Mouse (Mus musculus) midbrain, embryonic 11.5 days (tissue): ENCODE data around the gene Cox7b. TPM values are rescaled to one million over a fixed set of nuclear protein-coding genes. Genes with fewer than 3 reads are reported as not detected.

ENCODE experiments used
- ATAC-seq: fragments of 200-750 bp; cut with Nextera tagmentation; 2 replicates; pipeline ENCODE4 v1.8.0; 2017; ENCODE audit warnings: moderate TSS enrichment, moderate library complexity; ENCODE audit not compliant: low FRiP score
- DNase-seq: peaks from one replicate; pipeline ENCODE4 v3.0.0; 2015; ENCODE audit warnings: low spot score; ENCODE audit errors: missing footprints
- H3K27ac ChIP-seq: fragments of 300-500 bp; sonication (generic); 2 replicates; pipeline ENCODE4 v1.5.1; 2014; ENCODE audit warnings: low read depth, low read length
- H3K27me3 ChIP-seq: fragments of 300-500 bp; sonication (generic); 2 replicates; pipeline ENCODE4 v1.6.1; 2014; ENCODE audit warnings: mild to moderate bottlenecking, low read length, moderate library complexity, mixed read lengths; ENCODE audit not compliant: control insufficient read depth, insufficient read depth
- H3K36me3 ChIP-seq: fragments of 300-500 bp; sonication (generic); 2 replicates; pipeline ENCODE4 v1.6.1; 2014; ENCODE audit warnings: mild to moderate bottlenecking, low read length, moderate library complexity, mixed read lengths; ENCODE audit not compliant: control insufficient read depth, insufficient read depth
- H3K4me1 ChIP-seq: fragments of 300-500 bp; sonication (generic); 2 replicates; pipeline ENCODE4 v1.6.1; 2014; ENCODE audit warnings: low read length; ENCODE audit not compliant: control insufficient read depth, insufficient read depth
- H3K4me2 ChIP-seq: fragments of 300-500 bp; sonication (generic); 2 replicates; pipeline ENCODE4 v1.6.1; 2014; ENCODE audit warnings: mild to moderate bottlenecking, moderate library complexity
- H3K4me3 ChIP-seq: fragments of 300-500 bp; sonication (generic); 2 replicates; pipeline ENCODE4 v1.5.1; 2014; ENCODE audit warnings: low read depth, low read length
- H3K9ac ChIP-seq: fragments of 300-500 bp; sonication (generic); 2 replicates; pipeline ENCODE4 v1.6.1; 2014; ENCODE audit warnings: low read length
- H3K9me3 ChIP-seq: fragments of 300-500 bp; sonication (generic); 2 replicates; pipeline ENCODE4 v1.6.1; 2016; ENCODE audit warnings: low read length; ENCODE audit not compliant: control insufficient read depth
- WGBS: fragments of 180-500 bp; shearing (Covaris S2); extraction: QIAGEN DNeasy Blood & Tissue Kit; methylation state at CpG from one replicate; pipeline ENCODE4 v1.1.7; 2014; 5-methylcytosine and 5-hydroxymethylcytosine counted together
- polyA plus RNA-seq: library from polyadenylated mRNA; unstranded; fragments of >200 nt; fragmentation: Nextera tagmentation; extraction: Ambion mirVana; gene quantifications from 2 replicates; pipeline ENCODE4 v1.2.1, GENCODE M21; 2014

The Cox7b gene
- polyA plus RNA-seq, 1 experiment from 2014 or later: 319 TPM

GRCm38 (mm10) chrX:106045928-106046327 is 30.4 kb downstream of the Cox7b start:
- no peaks in the 10 kb centered on the region for H3K9me3 ChIP-seq
- no peaks in the 10 kb centered on the region; the same call in 1 of the 2 replicates for H3K27me3 ChIP-seq
- H3K4me1 ChIP-seq: no peaks in the 10 kb centered on the region

GRCm38 (mm10) chrX:106048191-106048590 is 32.7 kb downstream of the Cox7b start:
- Histone ChIP-seq H3K9me3 (no peaks in the 10 kb centered on the region), H3K27ac (no peak overlapping the region), H3K9ac (no peak overlapping the region), H3K36me3 (no peaks in the 10 kb centered on the region), H3K4me2 (no peak overlapping the region), H3K27me3 (no peaks in the 10 kb centered on the region; the same call in 1 of the 2 replicates), H3K4me1 (no peaks in the 10 kb centered on the region), H3K4me3 (no peak overlapping the region)
- 79% methylated on average over 1 of the region's 1 CpGs for WGBS
- no peak for DNase-seq
- ATAC-seq: no peak

More at GRCm38 (mm10) chrX:106045928-106046327, 30.4 kb downstream of the Cox7b start:
- Histone ChIP-seq H3K36me3 (no peaks in the 10 kb centered on the region), H3K27ac (no peak overlapping the region), H3K9ac (no peak overlapping the region), H3K4me3 (no peak overlapping the region), H3K4me2 (no peak overlapping the region)
- DNase-seq (no peak), ATAC-seq (no peak)
- WGBS: 78% methylated on average over 9 of the region's 9 CpGs

Other genes starting within 250 kb of the Cox7b start
- 196 and 214 TPM in 2 replicates for gene Atrx, start 86.3 kb upstream of the Cox7b start, polyA plus RNA-seq
- gene Magt1, start 3.8 kb upstream of the Cox7b start, polyA plus RNA-seq: 44.9 and 45.9 TPM in 2 replicates
- 25.4 and 28.8 TPM in 2 replicates for gene Atp7a, start 11.6 kb downstream of the Cox7b start, polyA plus RNA-seq
- gene Tlr13, start 127.5 kb downstream of the Cox7b start, polyA plus RNA-seq: 0.19 and 0.27 TPM in 2 replicates
- gene Pgk1, start 171.4 kb downstream of the Cox7b start, polyA plus RNA-seq: 424 and 429 TPM in 2 replicates
- 15.7 and 18.8 TPM in 2 replicates for gene Taf9b, start 205.5 kb downstream of the Cox7b start, polyA plus RNA-seq
- gene Fnd3c2, start 239.7 kb downstream of the Cox7b start, polyA plus RNA-seq: not detected in 2 replicates